Mouse (Mus musculus) brain, embryonic 14.5 days (tissue): ENCODE measurements around the gene Usp7.

ENCODE experiments used
- CTCF ChIP-seq: fragments of 200-500 bp; IDR thresholded peaks from 2 replicates; pipeline ENCODE4 v1.5.1; 2012; ENCODE audit warnings: inconsistent platforms, mild to moderate bottlenecking, moderate library complexity, borderline replicate concordance; ENCODE audit not compliant: insufficient read depth, insufficient read length; ENCODE audit errors: extremely low read depth
- POLR2A ChIP-seq: fragments of 200-500 bp; IDR thresholded peaks from 2 replicates; pipeline ENCODE4 v1.6.1; 2012; ENCODE audit warnings: mild to moderate bottlenecking, inconsistent platforms, borderline replicate concordance; ENCODE audit not compliant: poor library complexity, insufficient read depth, insufficient read length, severe bottlenecking; ENCODE audit errors: extremely low read depth

DNA sequence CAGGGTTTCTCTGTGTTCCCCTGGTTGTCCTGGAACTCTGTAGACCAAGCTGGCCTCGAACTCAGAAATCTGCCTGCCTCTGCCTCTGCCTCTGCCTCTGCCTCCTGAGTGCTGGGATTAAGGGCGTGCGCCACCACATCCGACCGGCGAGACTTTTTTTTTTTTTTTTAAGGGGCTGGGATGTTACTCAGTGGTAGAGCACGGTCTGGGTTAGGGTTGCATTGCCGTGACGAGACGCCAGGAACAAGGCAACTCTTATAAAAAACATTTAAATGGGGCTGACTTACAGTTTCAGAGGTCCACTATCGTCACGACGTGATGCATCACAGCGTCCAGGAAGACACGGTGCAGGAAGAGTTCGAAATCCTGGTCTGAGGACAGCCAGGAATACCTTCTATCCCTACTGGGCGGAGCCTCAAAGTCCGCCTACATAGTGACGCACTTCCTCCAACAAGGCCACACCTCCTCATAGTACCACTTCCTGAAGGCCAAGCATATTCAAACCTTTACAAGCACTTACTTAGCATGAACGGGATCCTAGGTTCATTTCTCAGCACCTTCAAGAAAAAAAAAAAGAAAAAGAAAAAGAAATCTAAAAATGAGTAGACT lies at the start of gene Usp7:
- no peak for TF ChIP-seq CTCF
- no peak for TF ChIP-seq POLR2A
